Mouse (Mus musculus): ENCODE data around the gene Syne2.

DNA sequence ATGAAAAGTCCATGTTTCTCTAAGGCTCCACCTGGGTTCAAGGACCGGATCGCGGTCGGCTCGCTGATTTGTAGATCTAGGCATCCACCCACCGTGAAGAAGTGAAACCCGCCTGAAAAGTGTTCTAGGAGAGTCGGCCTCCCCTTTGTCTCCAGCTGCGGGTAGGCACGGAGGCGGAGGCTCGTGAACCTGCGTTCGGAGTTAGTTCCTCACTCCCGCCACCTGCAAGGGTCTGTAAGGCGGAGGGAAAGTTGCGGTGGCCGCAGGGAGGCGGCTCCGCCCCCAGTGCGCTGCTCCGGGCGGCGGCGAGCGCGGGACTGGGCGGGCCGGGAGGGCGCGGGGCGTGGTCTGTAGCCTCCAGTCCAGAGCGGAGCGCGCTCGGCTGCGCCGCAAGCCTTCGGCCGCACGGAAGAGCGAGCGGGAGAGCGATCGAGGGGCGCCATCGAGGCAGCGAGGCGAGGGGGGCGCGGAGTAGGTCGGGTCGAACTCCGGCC lies at the start of gene Syne2:
- TF ChIP-seq CTCF (IDR thresholded peaks at IDR 0.05; ENCODE audit: low read depth) = no peak
- TF ChIP-seq EP300 (IDR thresholded peaks at IDR 0.05; ENCODE audit: low read depth) = no peak

Data from liver, postnatal 0 days (tissue).